Mouse (Mus musculus) megakaryocyte, embryonic 14.5 days (primary cell): ENCODE data around the gene a.

Experiments used
- FLI1 ChIP-seq: IDR thresholded peaks from 2 replicates; pipeline ENCODE4 v1.6.1; 2012; ENCODE audit warnings: low read length, inconsistent platforms, mixed read lengths
- GATA1 ChIP-seq: IDR thresholded peaks from 3 replicates; pipeline ENCODE4 v1.6.1; 2012; ENCODE audit warnings: mixed read lengths, low read length, inconsistent platforms, borderline replicate concordance

GRCm38 (mm10) chr2:154748383-154748782 lies 42.8 kb upstream of the a start:
- no peak for TF ChIP-seq FLI1
- no peak for TF ChIP-seq GATA1
